Mouse (Mus musculus) stomach, postnatal 0 days (tissue): ENCODE results near the gene Atxn1.

ENCODE experiments used
- CTCF ChIP-seq: IDR thresholded peaks from 2 replicates; pipeline ENCODE4 v1.5.1; 2016; ENCODE audit warnings: antibody characterized with exemption, low read depth, mild to moderate bottlenecking, moderate library complexity
- EP300 ChIP-seq: optimal IDR thresholded peaks from 2 replicates; pipeline ENCODE3; 2016; ENCODE audit warnings: antibody characterized with exemption

GRCm38 (mm10) chr13:45524305-45524704 lies 440.5 kb downstream of the Atxn1 start:
- no peak for TF ChIP-seq CTCF
- no peak for TF ChIP-seq EP300
